Mouse (Mus musculus) lung, embryonic 14.5 days (tissue): ENCODE measurements around the gene Fbxw11. TPM values are rescaled to one million over a fixed set of nuclear protein-coding genes. Genes with fewer than 3 reads are reported as not detected.

ENCODE experiments used
- ATAC-seq: fragments of 200-750 bp; cut with Nextera tagmentation; 2 replicates; pipeline ENCODE4 v1.8.0; 2017; ENCODE audit warnings: mild to moderate bottlenecking, moderate TSS enrichment, moderate library complexity; ENCODE audit not compliant: insufficient read depth
- DNase-seq: peaks from one replicate; pipeline ENCODE4 v3.0.0-alpha.2; 2015
- H3K27ac ChIP-seq: fragments of 300-500 bp; sonication (generic); 2 replicates; pipeline ENCODE4 v1.5.1; 2014; ENCODE audit warnings: low read depth, mild to moderate bottlenecking, moderate library complexity
- H3K27me3 ChIP-seq: fragments of 300-500 bp; sonication (generic); 2 replicates; pipeline ENCODE4 v1.6.1; 2014; ENCODE audit warnings: low read length, control low read depth; ENCODE audit not compliant: insufficient read depth
- H3K36me3 ChIP-seq: fragments of 300-500 bp; sonication (generic); 2 replicates; pipeline ENCODE4 v1.6.1; 2014; ENCODE audit warnings: control low read depth; ENCODE audit not compliant: insufficient read depth
- H3K4me1 ChIP-seq: fragments of 300-500 bp; sonication (generic); 2 replicates; pipeline ENCODE4 v1.6.1; 2014; ENCODE audit warnings: antibody characterized with exemption, control low read depth; ENCODE audit not compliant: insufficient read depth
- H3K4me2 ChIP-seq: fragments of 300-500 bp; sonication (generic); 2 replicates; pipeline ENCODE4 v1.6.1; 2014; ENCODE audit warnings: mild to moderate bottlenecking
- H3K4me3 ChIP-seq: fragments of 300-500 bp; sonication (generic); 2 replicates; pipeline ENCODE4 v1.5.1; 2014; ENCODE audit warnings: low read depth, low read length
- H3K9ac ChIP-seq: fragments of 300-500 bp; sonication (generic); 2 replicates; pipeline ENCODE4 v1.6.1; 2014
- H3K9me3 ChIP-seq: fragments of 300-500 bp; sonication (generic); 2 replicates; pipeline ENCODE4 v1.6.1; 2016; ENCODE audit warnings: low read depth, low read length, control low read depth
- CTCF ChIP-seq: IDR thresholded peaks from 2 replicates; pipeline ENCODE4 v1.5.1; 2016; ENCODE audit warnings: antibody characterized with exemption, low read depth
- WGBS: fragments of 180-500 bp; shearing (Covaris S2); extraction: QIAGEN DNeasy Blood & Tissue Kit; methylation state at CpG from one replicate; pipeline ENCODE4 v1.1.7; 2014; 5-methylcytosine and 5-hydroxymethylcytosine counted together
- polyA plus RNA-seq: library from polyadenylated mRNA; unstranded; fragments of >200 nt; fragmentation: Nextera tagmentation; extraction: Ambion mirVana; gene quantifications from 2 replicates; pipeline ENCODE4 v1.2.1, GENCODE M21; 2014

Gene Fbxw11
- polyA plus RNA-seq, 1 experiment from 2014 or later, result 89.5 TPM

- no peak overlapping the region for H3K27ac ChIP-seq
- 38% methylated on average over 2 of the region's 2 CpGs for WGBS
- H3K9ac ChIP-seq, result no peak overlapping the region
- DNase-seq, result no peak
- no peaks in the 10 kb centered on the region for H3K27me3 ChIP-seq
- no peaks in the 10 kb centered on the region for H3K9me3 ChIP-seq
- no peak overlapping the region for H3K4me2 ChIP-seq
- no peak for TF ChIP-seq CTCF
- no peak overlapping the region for H3K4me3 ChIP-seq
- H3K4me1 ChIP-seq, result peaks cover 18% of the 10 kb centered on the region
- no peaks in the 10 kb centered on the region for H3K36me3 ChIP-seq
- no peak for ATAC-seq
These were observed 54.0 kb downstream of the Fbxw11 start for GRCm38 (mm10) chr11:32696446-32697090.

DNA sequence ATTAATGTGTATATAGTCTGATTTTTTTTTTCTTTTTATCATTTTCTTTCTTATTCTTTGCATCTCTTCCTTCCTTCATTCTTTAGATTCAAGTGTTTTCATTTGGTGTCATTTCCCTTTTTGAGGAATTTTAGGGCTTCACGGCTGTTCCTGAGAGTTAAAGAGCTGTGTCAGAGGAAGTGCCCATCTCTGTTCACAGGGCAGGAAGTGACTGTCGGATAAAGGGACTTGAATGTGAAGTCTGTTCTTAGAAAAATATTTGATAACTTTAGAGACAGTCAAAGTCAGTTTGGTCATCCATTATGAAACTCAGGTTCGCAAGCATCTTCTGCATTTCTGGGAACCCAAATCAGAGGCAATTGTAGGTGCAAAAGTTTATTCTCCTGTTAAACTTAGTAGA, 55.2 kb downstream of the Fbxw11 start:
- no peak overlapping the region for H3K9ac ChIP-seq
- H3K27ac ChIP-seq, result no peak overlapping the region
- 35% methylated on average over 3 of the region's 3 CpGs for whole genome bisulfite sequencing
- H3K36me3 ChIP-seq, result no peaks in the 10 kb centered on the region
- no peak overlapping the region for H3K4me2 ChIP-seq
- no peak for TF ChIP-seq CTCF
- peaks cover 18% of the 10 kb centered on the region for H3K4me1 ChIP-seq
- DNase-seq (no peak), ATAC-seq (no peak)
- H3K9me3 ChIP-seq, result no peaks in the 10 kb centered on the region
- no peak overlapping the region for H3K4me3 ChIP-seq
- H3K27me3 ChIP-seq, result no peaks in the 10 kb centered on the region

DNA sequence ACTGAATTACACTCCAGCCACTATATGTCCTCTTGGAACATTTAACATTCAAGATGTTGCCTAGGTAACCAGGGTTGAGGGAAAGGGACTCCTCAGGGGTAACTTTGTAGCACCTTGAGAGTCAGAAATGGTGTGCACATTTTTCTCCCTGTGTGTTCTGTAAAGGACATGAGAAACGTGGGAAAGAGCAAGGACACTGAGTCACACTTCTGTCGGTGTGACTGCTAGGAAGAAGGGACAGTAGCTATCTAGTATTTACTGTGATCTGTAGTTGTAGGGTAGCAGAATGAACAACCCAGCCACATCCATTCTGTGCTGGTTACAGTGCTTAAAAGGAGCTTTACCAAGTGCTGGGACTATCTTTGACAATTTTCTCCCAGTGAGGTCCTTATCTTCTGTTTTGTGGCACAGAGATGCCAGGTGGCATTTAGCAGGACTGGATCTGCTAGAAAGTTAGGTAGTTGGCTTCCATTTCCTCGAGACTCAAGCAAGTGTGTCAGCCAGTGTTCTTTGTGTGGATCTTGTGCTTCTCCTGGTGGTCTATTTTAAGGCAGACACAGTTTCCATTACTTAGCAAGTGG, 57.5 kb downstream of the Fbxw11 start:
- Histone ChIP-seq H3K27me3 (no peaks in the 10 kb centered on the region), H3K4me1 (peaks cover 18% of the 10 kb centered on the region), H3K9me3 (no peaks in the 10 kb centered on the region), H3K36me3 (no peaks in the 10 kb centered on the region), H3K4me2 (no peak overlapping the region), H3K4me3 (no peak overlapping the region), H3K27ac (no peak overlapping the region), H3K9ac (no peak overlapping the region)
- 66% methylated on average over 3 of the region's 3 CpGs for WGBS
- no peak for DNase-seq
- no peak for TF ChIP-seq CTCF
- no peak for ATAC-seq

GRCm38 (mm10) chr11:32701566-32701965, 59.0 kb downstream of the Fbxw11 start:
- WGBS, result 52% methylated on average over 3 of the region's 3 CpGs
- Histone ChIP-seq H3K27ac (no peak overlapping the region), H3K4me2 (no peak overlapping the region), H3K4me3 (no peak overlapping the region), H3K9me3 (no peaks in the 10 kb centered on the region), H3K27me3 (no peaks in the 10 kb centered on the region), H3K4me1 (peaks cover 11% of the 10 kb centered on the region; the same call in 1 of the 2 replicates), H3K9ac (no peak overlapping the region), H3K36me3 (no peaks in the 10 kb centered on the region)
- ATAC-seq, result no peak
- no peak for TF ChIP-seq CTCF
- DNase-seq, result no peak

GRCm38 (mm10) chr11:32704241-32704890, 61.8 kb downstream of the Fbxw11 start:
- no peak for TF ChIP-seq CTCF
- Histone ChIP-seq H3K9ac (no peak overlapping the region), H3K27ac (no peak overlapping the region), H3K4me1 (peaks cover 3% of the 10 kb centered on the region; the same call in 1 of the 2 replicates), H3K4me3 (no peak overlapping the region), H3K9me3 (no peaks in the 10 kb centered on the region), H3K4me2 (no peak overlapping the region), H3K27me3 (no peaks in the 10 kb centered on the region), H3K36me3 (no peaks in the 10 kb centered on the region)
- DNase-seq, result no peak
- ATAC-seq, result no peak
- WGBS, result 87% methylated on average over 6 of the region's 6 CpGs

DNA sequence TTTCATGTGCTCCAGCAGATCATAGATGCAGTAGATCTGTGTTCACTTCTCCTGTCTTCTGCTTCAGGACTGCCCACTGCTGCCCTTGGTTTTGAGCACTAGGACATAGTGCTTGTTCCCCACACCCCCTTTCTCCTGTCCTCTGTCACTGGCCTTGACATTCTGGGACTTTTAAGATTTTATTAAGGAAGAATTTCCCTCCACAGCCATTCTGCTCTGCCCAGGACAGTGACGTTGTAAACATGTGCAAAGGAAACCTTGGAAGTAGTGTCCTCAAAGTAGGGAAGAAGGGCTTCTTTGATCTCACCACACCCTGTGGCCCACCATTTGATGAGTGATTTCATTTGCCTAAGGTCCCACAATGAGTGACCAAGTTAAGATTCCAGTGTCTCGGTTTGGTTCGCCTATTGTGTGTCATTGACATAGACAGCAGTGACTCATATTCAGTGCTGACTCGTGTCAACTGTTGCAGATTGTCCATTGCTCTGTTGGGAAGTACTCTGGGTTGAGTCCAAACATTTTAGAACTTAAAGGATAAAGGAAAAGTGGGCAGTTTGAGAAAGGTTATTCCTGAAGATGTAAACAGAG, 64.0 kb downstream of the Fbxw11 start:
- Histone ChIP-seq H3K27me3 (no peaks in the 10 kb centered on the region), H3K36me3 (no peaks in the 10 kb centered on the region), H3K9ac (no peak overlapping the region), H3K4me3 (no peak overlapping the region), H3K27ac (no peak overlapping the region), H3K4me1 (no peaks in the 10 kb centered on the region), H3K9me3 (no peaks in the 10 kb centered on the region), H3K4me2 (no peak overlapping the region)
- ATAC-seq, result no peak
- WGBS, result 71% methylated on average over 4 of the region's 4 CpGs
- TF ChIP-seq CTCF, result no peak
- DNase-seq, result no peak

DNA sequence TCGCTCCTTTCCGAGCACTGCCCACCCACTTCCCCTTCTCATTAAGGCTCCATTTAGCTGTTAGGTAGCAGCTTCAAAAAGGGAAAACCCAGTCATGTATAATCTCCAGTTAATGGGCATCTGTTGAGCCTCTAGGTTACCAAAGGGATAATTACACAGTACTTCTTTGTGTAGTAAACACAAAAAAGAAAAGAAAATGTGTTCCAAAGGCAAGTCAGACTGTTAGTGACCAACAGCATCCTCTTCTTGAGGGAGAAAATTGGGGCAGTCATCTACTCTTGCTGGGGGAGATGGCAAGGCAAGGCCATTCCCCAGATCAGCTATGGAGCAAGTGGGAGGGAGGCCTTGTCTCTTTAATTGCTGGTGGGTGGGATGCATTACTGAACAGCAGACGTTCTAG, 65.0 kb downstream of the Fbxw11 start:
- no peaks in the 10 kb centered on the region for H3K9me3 ChIP-seq
- no peak for ATAC-seq
- peaks cover 8% of the 10 kb centered on the region for H3K36me3 ChIP-seq
- TF ChIP-seq CTCF, result no peak
- H3K27me3 ChIP-seq, result no peaks in the 10 kb centered on the region
- no peak for DNase-seq
- H3K27ac ChIP-seq, result no peak overlapping the region
- WGBS, result 61% methylated on average over 3 of the region's 3 CpGs
- no peaks in the 10 kb centered on the region for H3K4me1 ChIP-seq
- H3K4me3 ChIP-seq, result no peak overlapping the region
- H3K9ac ChIP-seq, result no peak overlapping the region
- no peak overlapping the region for H3K4me2 ChIP-seq
